Mouse (Mus musculus) forebrain, embryonic 16.5 days (tissue): ENCODE data around the gene Otoa. TPM values are rescaled to one million over a fixed set of nuclear protein-coding genes. Genes with fewer than 3 reads are reported as not detected.

Source experiments
- ATAC-seq: fragments of 200-750 bp; cut with Nextera tagmentation; 2 replicates; pipeline ENCODE4 v1.8.0; 2017; ENCODE audit warnings: mild to moderate bottlenecking, moderate library complexity
- H3K27ac ChIP-seq: fragments of 300-500 bp; sonication (generic); 2 replicates; pipeline ENCODE4 v1.5.1; 2014; ENCODE audit warnings: low read length, control low read depth
- H3K27me3 ChIP-seq: fragments of 300-500 bp; sonication (generic); replicated peaks from 2 replicates; pipeline ENCODE4 v1.6.1; 2014; ENCODE audit warnings: low read length; ENCODE audit not compliant: control insufficient read depth, insufficient read depth
- H3K36me3 ChIP-seq: fragments of 300-500 bp; sonication (generic); 2 replicates; pipeline ENCODE4 v1.6.1; 2014; ENCODE audit not compliant: control insufficient read depth, insufficient read depth
- H3K4me1 ChIP-seq: fragments of 300-500 bp; sonication (generic); replicated peaks from 2 replicates; pipeline ENCODE4 v1.6.1; 2014; ENCODE audit warnings: low read length; ENCODE audit not compliant: control insufficient read depth, insufficient read depth
- H3K4me2 ChIP-seq: fragments of 300-500 bp; sonication (generic); 2 replicates; pipeline ENCODE4 v1.6.1; 2014; ENCODE audit warnings: mild to moderate bottlenecking, low read length, control low read depth
- H3K4me3 ChIP-seq: fragments of 300-500 bp; sonication (generic); replicated peaks from 2 replicates; pipeline ENCODE4 v1.5.1; 2014; ENCODE audit warnings: mild to moderate bottlenecking, low read length, control low read depth
- H3K9ac ChIP-seq: fragments of 300-500 bp; sonication (generic); replicated peaks from 2 replicates; pipeline ENCODE4 v1.6.1; 2014; ENCODE audit warnings: low read depth, low read length, control low read depth
- H3K9me3 ChIP-seq: fragments of 300-500 bp; sonication (generic); 2 replicates; pipeline ENCODE4 v1.6.1; 2016; ENCODE audit warnings: low read length; ENCODE audit not compliant: control insufficient read depth
- WGBS: fragments of 180-500 bp; shearing (Covaris S2); extraction: QIAGEN DNeasy Blood & Tissue Kit; methylation state at CpG from one replicate; pipeline ENCODE4 v1.1.7; 2014; 5-methylcytosine and 5-hydroxymethylcytosine counted together
- polyA plus RNA-seq: library from polyadenylated mRNA; unstranded; fragments of >200 nt; fragmentation: Nextera tagmentation; extraction: Ambion mirVana; gene quantifications from 2 replicates; pipeline ENCODE4 v1.2.1, GENCODE M21; 2015

The Otoa gene
- polyA plus RNA-seq, 1 experiment from 2014 or later: not detected

GRCm38 (mm10) chr7:121093026-121093425 is 11.6 kb downstream of the Otoa start:
- no peaks in the 10 kb centered on the region for H3K27me3 ChIP-seq
- no peak overlapping the region for H3K4me2 ChIP-seq
- no peaks in the 10 kb centered on the region for H3K9me3 ChIP-seq
- no peaks in the 10 kb centered on the region for H3K4me1 ChIP-seq
- no peak overlapping the region for H3K9ac ChIP-seq
- 71% methylated on average over 4 of the region's 4 CpGs for WGBS
- H3K36me3 ChIP-seq: no peaks in the 10 kb centered on the region
- no peak overlapping the region for H3K4me3 ChIP-seq
- no peak overlapping the region for H3K27ac ChIP-seq
- no peak for ATAC-seq

- H3K4me1 ChIP-seq: no peaks in the 10 kb centered on the region
- no peak overlapping the region for H3K9ac ChIP-seq
- no peak for ATAC-seq
- no peak overlapping the region for H3K4me2 ChIP-seq
- H3K36me3 ChIP-seq: no peaks in the 10 kb centered on the region
- H3K9me3 ChIP-seq: no peaks in the 10 kb centered on the region
- no peak overlapping the region for H3K27ac ChIP-seq
- no peaks in the 10 kb centered on the region for H3K27me3 ChIP-seq
- H3K4me3 ChIP-seq: no peak overlapping the region
- 80% methylated on average over 10 of the region's 10 CpGs for WGBS
Measured at GRCm38 (mm10) chr7:121098614-121099389, 17.4 kb downstream of the Otoa start.

GRCm38 (mm10) chr7:121107851-121108250 is 26.4 kb downstream of the Otoa start:
- no peak overlapping the region for H3K4me3 ChIP-seq
- H3K4me1 ChIP-seq: no peaks in the 10 kb centered on the region
- no peak overlapping the region for H3K27ac ChIP-seq
- H3K27me3 ChIP-seq: no peaks in the 10 kb centered on the region
- no peaks in the 10 kb centered on the region for H3K9me3 ChIP-seq
- no peak overlapping the region for H3K9ac ChIP-seq
- 83% methylated on average over 3 of the region's 3 CpGs for WGBS
- H3K36me3 ChIP-seq: no peaks in the 10 kb centered on the region
- ATAC-seq: no peak
- H3K4me2 ChIP-seq: no peak overlapping the region

GRCm38 (mm10) chr7:121111321-121111720 is 29.9 kb downstream of the Otoa start:
- no peaks in the 10 kb centered on the region for H3K27me3 ChIP-seq
- H3K4me2 ChIP-seq: no peak overlapping the region
- no peaks in the 10 kb centered on the region for H3K4me1 ChIP-seq
- ATAC-seq: no peak
- H3K9ac ChIP-seq: no peak overlapping the region
- no peaks in the 10 kb centered on the region for H3K9me3 ChIP-seq
- no peak overlapping the region for H3K27ac ChIP-seq
- H3K4me3 ChIP-seq: no peak overlapping the region
- no peaks in the 10 kb centered on the region for H3K36me3 ChIP-seq
- 51% methylated on average over 3 of the region's 3 CpGs for WGBS

- H3K9me3 ChIP-seq: no peaks in the 10 kb centered on the region
- H3K4me3 ChIP-seq: no peak overlapping the region
- no peak for ATAC-seq
- no peaks in the 10 kb centered on the region for H3K4me1 ChIP-seq
- 80% methylated on average over 3 of the region's 3 CpGs for WGBS
- H3K4me2 ChIP-seq: no peak overlapping the region
- H3K9ac ChIP-seq: no peak overlapping the region
- H3K36me3 ChIP-seq: no peaks in the 10 kb centered on the region
- H3K27ac ChIP-seq: no peak overlapping the region
- H3K27me3 ChIP-seq: no peaks in the 10 kb centered on the region
Measured at GRCm38 (mm10) chr7:121111762-121112161, 30.3 kb downstream of the Otoa start.

GRCm38 (mm10) chr7:121120143-121120818 is 38.8 kb downstream of the Otoa start:
- H3K4me3 ChIP-seq: no peak overlapping the region
- H3K4me1 ChIP-seq: 0 out of 2 replicates have a peak, but pooled peaks cover 3% of the 10 kb centered on the region
- 11% methylated on average over 10 of the region's 10 CpGs for WGBS
- H3K27me3 ChIP-seq: 0 out of 2 replicates have a peak, but pooled peaks cover 2% of the 10 kb centered on the region
- no peaks in the 10 kb centered on the region for H3K9me3 ChIP-seq
- no peak overlapping the region for H3K4me2 ChIP-seq
- ATAC-seq: peak; percentile 88
- H3K9ac ChIP-seq: no peak overlapping the region; the same call in 1 of the 2 replicates
- no peaks in the 10 kb centered on the region for H3K36me3 ChIP-seq
- no peak overlapping the region for H3K27ac ChIP-seq

GRCm38 (mm10) chr7:121130837-121131236 is 49.4 kb downstream of the Otoa start:
- Histone ChIP-seq H3K27ac (no peak overlapping the region), H3K4me2 (no peak overlapping the region), H3K9me3 (no peaks in the 10 kb centered on the region), H3K4me3 (no peak overlapping the region), H3K9ac (no peak overlapping the region), H3K27me3 (no peaks in the 10 kb centered on the region), H3K4me1 (no peaks in the 10 kb centered on the region), H3K36me3 (no peaks in the 10 kb centered on the region)
- ATAC-seq: no peak
- WGBS: 100% methylated on average over 2 of the region's 2 CpGs

- ATAC-seq: no peak
- Histone ChIP-seq H3K4me2 (no peak overlapping the region), H3K27ac (no peak overlapping the region), H3K9ac (no peak overlapping the region), H3K4me3 (no peak overlapping the region), H3K4me1 (no peaks in the 10 kb centered on the region), H3K36me3 (no peaks in the 10 kb centered on the region), H3K9me3 (no peaks in the 10 kb centered on the region), H3K27me3 (no peaks in the 10 kb centered on the region)
- WGBS: 82% methylated on average over 5 of the region's 5 CpGs
Measured at GRCm38 (mm10) chr7:121141274-121141673, 59.8 kb downstream of the Otoa start.

- H3K36me3 ChIP-seq: no peaks in the 10 kb centered on the region
- no peaks in the 10 kb centered on the region for H3K27me3 ChIP-seq
- no peak overlapping the region for H3K9ac ChIP-seq
- no peak for ATAC-seq
- H3K4me1 ChIP-seq: no peaks in the 10 kb centered on the region
- no peak overlapping the region for H3K27ac ChIP-seq
- no peak overlapping the region for H3K4me2 ChIP-seq
- H3K4me3 ChIP-seq: no peak overlapping the region
- H3K9me3 ChIP-seq: no peaks in the 10 kb centered on the region
- WGBS: 83% methylated on average over 5 of the region's 5 CpGs
Measured at GRCm38 (mm10) chr7:121150662-121151061, 69.2 kb downstream of the Otoa start.
